Mouse (Mus musculus) testis, adult 2 months (tissue): ENCODE data around the gene Mpz.

ENCODE experiments used
- CTCF ChIP-seq: fragments of 200-500 bp; IDR thresholded peaks from 2 replicates; pipeline ENCODE4 v1.5.1; 2012; ENCODE audit warnings: low read depth, mild to moderate bottlenecking, inconsistent platforms, low read length, moderate library complexity; ENCODE audit not compliant: control insufficient read depth, insufficient read depth, insufficient replicate concordance
- POLR2A ChIP-seq: fragments of 200-500 bp; IDR thresholded peaks from 2 replicates; pipeline ENCODE4 v1.6.1; 2012; ENCODE audit warnings: low read depth, mild to moderate bottlenecking, inconsistent platforms, low read length, moderate library complexity; ENCODE audit not compliant: control insufficient read depth

DNA sequence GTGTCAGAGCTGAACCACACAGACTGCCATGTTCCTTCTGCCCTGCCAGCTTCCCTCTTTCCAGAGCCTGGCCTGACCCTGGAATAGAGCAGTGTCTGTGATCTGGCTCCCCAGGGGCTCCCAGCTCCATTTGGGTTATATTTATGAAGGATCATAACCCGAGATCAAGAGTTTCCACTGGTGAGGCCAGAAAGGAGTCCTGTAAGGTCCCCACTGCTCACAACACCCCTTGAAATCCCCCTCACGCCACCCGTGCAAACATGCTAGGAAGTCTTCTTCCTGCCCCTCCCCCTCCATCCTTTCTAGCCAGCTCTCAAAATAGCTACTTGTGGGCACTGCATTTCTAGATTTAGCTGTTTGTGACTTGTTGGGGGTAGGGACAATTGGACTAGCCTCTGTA, 33.1 kb downstream of the Mpz start:
- no peak for TF ChIP-seq POLR2A
- no peak for TF ChIP-seq CTCF
